Mouse (Mus musculus) ES-E14 (cell line): ENCODE results near the gene Casc3. TPM values are rescaled to one million over a fixed set of nuclear protein-coding genes. Genes with fewer than 3 reads are reported as not detected.

ENCODE experiments used
- DNase-seq: peaks from one replicate; pipeline ENCODE4 v3.0.0-alpha.2; 2013; ENCODE audit warnings: low read depth, low spot score
- H3K27ac ChIP-seq: 2 replicates; pipeline ENCODE4 v1.5.1; 2012; ENCODE audit warnings: low read depth, mild to moderate bottlenecking, low read length, moderate library complexity, mixed read lengths; ENCODE audit not compliant: poor library complexity, insufficient read depth, severe bottlenecking
- H3K36me3 ChIP-seq: 2 replicates; pipeline ENCODE4 v1.6.1; 2012; ENCODE audit warnings: mild to moderate bottlenecking, low read length, moderate library complexity, mixed read lengths; ENCODE audit not compliant: control insufficient read depth, poor library complexity, insufficient read depth, severe bottlenecking
- H3K4me1 ChIP-seq, 2 experiments: fragments of 150-350 bp in 1 of 2; sonication (generic) in 1 of 2; 2 replicates each; pipeline ENCODE4 v1.6.1; 2012; ENCODE audit warnings: low read length in 2 of 2, mild to moderate bottlenecking in 1 of 2, mixed read lengths in 1 of 2; ENCODE audit not compliant: control insufficient read depth in 2 of 2, insufficient read depth in 2 of 2, poor library complexity in 1 of 2
- H3K4me3 ChIP-seq, 2 experiments: fragments of 150-350 bp in 1 of 2; sonication (generic) in 1 of 2; 2 replicates each; pipeline ENCODE4 v1.5.1; 2012; ENCODE audit warnings: low read length in 2 of 2, low read depth in 1 of 2, mild to moderate bottlenecking in 1 of 2, mixed read lengths in 1 of 2; ENCODE audit not compliant: insufficient read depth in 1 of 2, poor library complexity in 1 of 2, severe bottlenecking in 1 of 2
- H3K9ac ChIP-seq: 2 replicates; pipeline ENCODE4 v1.6.1; 2012; ENCODE audit warnings: low read depth, mild to moderate bottlenecking, low read length, mixed read lengths; ENCODE audit not compliant: poor library complexity, insufficient read depth, severe bottlenecking
- H3K9me3 ChIP-seq: fragments of 150-350 bp; sonication (generic); 2 replicates; pipeline ENCODE4 v1.6.1; 2012; ENCODE audit warnings: low read depth, mild to moderate bottlenecking, low read length; ENCODE audit not compliant: control insufficient read depth, insufficient read depth
- CHD2 ChIP-seq: IDR thresholded peaks from 2 replicates; pipeline ENCODE4 v1.6.1; 2014; ENCODE audit warnings: mild to moderate bottlenecking, low read depth, low read length, inconsistent platforms
- HCFC1 ChIP-seq: IDR thresholded peaks from 2 replicates; pipeline ENCODE4 v1.6.1; 2012; ENCODE audit warnings: low read length, inconsistent platforms, borderline replicate concordance; ENCODE audit not compliant: insufficient read depth
- MAFK ChIP-seq: IDR thresholded peaks from 2 replicates; pipeline ENCODE4 v1.6.1; 2014; ENCODE audit warnings: mild to moderate bottlenecking, low read depth, low read length, inconsistent platforms; ENCODE audit not compliant: insufficient read depth
- ZC3H11A ChIP-seq: IDR thresholded peaks from 2 replicates; pipeline ENCODE4 v1.6.1; 2012; ENCODE audit warnings: low read depth, mild to moderate bottlenecking, inconsistent platforms, low read length, borderline replicate concordance
- ZNF384 ChIP-seq: IDR thresholded peaks from 2 replicates; pipeline ENCODE4 v1.6.1; 2012; ENCODE audit warnings: low read depth, low read length, inconsistent platforms
- in situ Hi-C, 2 experiments: fragments of 600-800 bp; cut with MboI; formaldehyde crosslinking; loops; one replicate each; pipeline ENCODE4 v1.15.1; 2025; ENCODE audit warnings: low sequenced_read_pairs in 2 of 2, inconsistent platforms in 1 of 2; ENCODE audit not compliant: unreplicated experiment in 2 of 2
- total RNA-seq: library from RNA; depleted of rRNA; stranded (reverse); fragments of 300-350 nt; gene quantifications from 2 replicates; pipeline ENCODE4 v1.2.3, GENCODE M21; 2012

The Casc3 gene
- total RNA-seq, 1 experiment: 14.6 TPM

- H3K4me3 ChIP-seq: peak overlapping the region; percentile 81 to 85
- peaks cover 8% of the 10 kb centered on the region for H3K36me3 ChIP-seq
- DNase-seq: no peak
- peak overlapping the region; percentile 93; the same call in 1 of the 2 replicates for H3K27ac ChIP-seq
- in situ Hi-C loops: no loop called here
- peak overlapping the region; percentile 93 for H3K9ac ChIP-seq
- no peaks in the 10 kb centered on the region for H3K9me3 ChIP-seq
- peaks cover under 1 to 9% of the 10 kb centered on the region in 2 experiments; a peak in 2 of 4 replicates for H3K4me1 ChIP-seq
- TF ChIP-seq ZNF384 (no peak), CHD2 (no peak), ZC3H11A (no peak), HCFC1 (no peak)
Observed at GRCm38 (mm10) chr11:98796515-98797216, 8.0 kb upstream of the Casc3 start.

- Histone ChIP-seq H3K36me3 (peaks cover 11% of the 10 kb centered on the region), H3K9ac (no peak overlapping the region), H3K9me3 (no peaks in the 10 kb centered on the region), H3K4me1 (peaks cover 0 to 8% of the 10 kb centered on the region in 2 experiments; a peak in 2 of 4 replicates), H3K27ac (no peak overlapping the region), H3K4me3 (peak overlapping the region in 1 of 2 experiments; percentile 81; a peak in 2 of 4 replicates)
- in situ Hi-C loops: no loop called here
- no peak for DNase-seq
- TF ChIP-seq HCFC1: no peak
Observed at GRCm38 (mm10) chr11:98797306-98797705, 7.4 kb upstream of the Casc3 start.

- H3K9me3 ChIP-seq: no peaks in the 10 kb centered on the region
- H3K9ac ChIP-seq: no peak overlapping the region
- DNase-seq: no peak
- no peak overlapping the region for H3K4me3 ChIP-seq
- no peak for TF ChIP-seq ZNF384
- no peak for TF ChIP-seq ZC3H11A
- TF ChIP-seq CHD2: no peak
- no peak for TF ChIP-seq HCFC1
- no peak for TF ChIP-seq MAFK
- H3K27ac ChIP-seq: no peak overlapping the region
- peaks cover 0 to 5% of the 10 kb centered on the region in 2 experiments; a peak in 2 of 4 replicates for H3K4me1 ChIP-seq
- H3K36me3 ChIP-seq: peaks cover 13% of the 10 kb centered on the region
- in situ Hi-C loops: no loop called here
Observed at GRCm38 (mm10) chr11:98797909-98798308, 6.8 kb upstream of the Casc3 start.

DNA sequence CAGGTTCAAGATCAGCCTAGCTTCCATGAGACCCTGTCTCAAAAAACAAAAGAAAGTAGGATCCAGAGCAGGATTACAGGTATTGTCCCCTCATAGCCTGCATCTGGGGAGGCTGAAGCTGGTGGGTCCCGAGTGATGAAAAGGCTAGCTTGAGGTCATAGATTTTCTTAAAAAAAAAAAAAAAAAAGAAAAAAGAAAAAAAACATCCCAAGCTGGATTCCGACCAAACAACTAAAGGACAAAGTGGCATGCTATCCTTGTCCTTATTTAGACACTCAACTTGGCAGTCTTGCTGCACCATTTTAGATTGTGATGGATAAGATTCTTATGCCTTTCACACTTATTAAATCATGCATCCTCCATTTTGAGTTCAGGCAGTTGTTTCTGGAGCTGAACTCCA is 3.7 kb downstream of the Casc3 start:
- in situ Hi-C loops: no loop called here
- Histone ChIP-seq H3K9ac (no peak overlapping the region), H3K27ac (no peak overlapping the region), H3K36me3 (peaks cover 33% of the 10 kb centered on the region), H3K4me1 (no peaks in the 10 kb centered on the region), H3K9me3 (peaks cover 22% of the 10 kb centered on the region), H3K4me3 (no peak overlapping the region)
- TF ChIP-seq ZNF384 (peak; percentile 75), CHD2 (no peak)
- no peak for DNase-seq
